Mouse (Mus musculus): ENCODE measurements around the gene Vim.

DNA sequence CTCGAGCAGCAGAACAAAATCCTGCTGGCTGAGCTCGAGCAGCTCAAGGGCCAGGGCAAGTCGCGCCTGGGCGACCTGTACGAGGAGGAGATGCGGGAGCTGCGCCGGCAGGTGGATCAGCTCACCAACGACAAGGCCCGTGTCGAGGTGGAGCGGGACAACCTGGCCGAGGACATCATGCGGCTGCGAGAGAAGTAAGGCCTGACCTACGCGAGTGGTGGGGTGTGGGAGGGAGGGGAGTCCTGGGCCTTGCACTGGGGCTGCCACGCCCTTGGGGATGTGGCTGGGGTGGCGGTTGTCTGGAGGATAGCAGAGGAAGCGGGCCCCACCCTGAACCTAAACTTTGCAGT lies 1.0 kb downstream of the Vim start:
- no peak for TF ChIP-seq CTCF (IDR thresholded peaks at IDR 0.05; ENCODE audit: low read depth, low read length)
- TF ChIP-seq GATA1 (IDR thresholded peaks at IDR 0.05; ENCODE audit: borderline replicate concordance, low read length): no peak
- no peak for TF ChIP-seq POLR2AphosphoS5 (IDR thresholded peaks at IDR 0.05; ENCODE audit: insufficient replicate concordance, low read depth, low read length)
- no peak for TF ChIP-seq TAL1 (conservative IDR thresholded peaks at IDR 0.05; ENCODE audit: low read depth, low read length)
- TF ChIP-seq GATA2 (IDR thresholded peaks at IDR 0.05; ENCODE audit: borderline replicate concordance, low read depth, low read length): no peak
